Mouse (Mus musculus): ENCODE results near the gene Kctd5. TPM values are rescaled to one million over a fixed set of nuclear protein-coding genes. Genes with fewer than 3 reads are reported as not detected.

Kctd5 gene
- polyA plus RNA-seq, 2 experiments = 57.8 to 60.2 TPM

- H3K9ac ChIP-seq (ENCODE audit: low read depth, low read length, severe bottlenecking) = no peak overlapping the region
- H3K4me3 ChIP-seq (replicated peaks; ENCODE audit: low read length) = no peak overlapping the region
- WGBS = 48% methylated on average over 5 of the region's 5 CpGs
- no peak for TF ChIP-seq POLR2A (IDR thresholded peaks at IDR 0.05; ENCODE audit: borderline replicate concordance, extremely low read depth, insufficient read depth, insufficient read length)
- H3K4me2 ChIP-seq (replicated peaks; ENCODE audit: low read depth, low read length, severe bottlenecking) = no peak overlapping the region
- no peak for ATAC-seq (ENCODE audit: low FRiP score, low read depth)
- DNase-seq (ENCODE audit: low spot score) = no peak
- no peak overlapping the region for H3K27ac ChIP-seq (replicated peaks; ENCODE audit: low read depth, low read length)
- no peaks in the 10 kb centered on the region for H3K4me1 ChIP-seq (ENCODE audit: control insufficient read depth, insufficient read depth, low read length)
- H3K27me3 ChIP-seq (ENCODE audit: control insufficient read depth, insufficient read depth, low read length) = no peaks in the 10 kb centered on the region
- H3K36me3 ChIP-seq (ENCODE audit: control insufficient read depth, insufficient read depth, low read length) = no peaks in the 10 kb centered on the region
- no peaks in the 10 kb centered on the region for H3K9me3 ChIP-seq (ENCODE audit: control insufficient read depth, low read length)
Measured at GRCm38 (mm10) chr17:24009617-24010016, 63.7 kb downstream of the Kctd5 start.

DNA sequence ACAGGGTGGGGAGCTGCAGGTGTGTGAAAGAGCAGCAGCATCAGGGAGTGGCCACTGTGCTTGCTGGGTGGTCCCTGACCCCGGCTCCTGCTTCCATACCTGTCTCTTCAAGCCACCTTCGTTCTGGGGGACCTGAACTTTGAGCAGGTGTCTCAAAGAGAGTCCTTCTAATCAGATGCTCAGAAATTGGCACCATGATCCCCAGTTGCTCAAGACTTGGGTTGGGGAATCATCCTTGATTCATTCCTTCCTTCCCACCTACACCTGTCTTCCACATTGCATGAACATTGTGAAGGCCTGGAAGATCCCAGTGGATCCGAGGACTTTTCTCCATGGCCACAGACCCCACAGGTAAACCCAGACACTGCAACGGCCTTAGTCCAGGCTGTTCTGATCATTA is 65.2 kb downstream of the Kctd5 start:
- Histone ChIP-seq H3K9me3 (ENCODE audit: control insufficient read depth, low read length) (no peaks in the 10 kb centered on the region), H3K4me1 (ENCODE audit: control insufficient read depth, insufficient read depth, low read length) (no peaks in the 10 kb centered on the region), H3K9ac (ENCODE audit: low read depth, low read length, severe bottlenecking) (no peak overlapping the region), H3K27me3 (ENCODE audit: control insufficient read depth, insufficient read depth, low read length) (no peaks in the 10 kb centered on the region), H3K27ac (replicated peaks; ENCODE audit: low read depth, low read length) (no peak overlapping the region), H3K4me3 (replicated peaks; ENCODE audit: low read length) (no peak overlapping the region), H3K36me3 (ENCODE audit: control insufficient read depth, insufficient read depth, low read length) (no peaks in the 10 kb centered on the region), H3K4me2 (replicated peaks; ENCODE audit: low read depth, low read length, severe bottlenecking) (no peak overlapping the region)
- TF ChIP-seq POLR2A (IDR thresholded peaks at IDR 0.05; ENCODE audit: borderline replicate concordance, extremely low read depth, insufficient read depth, insufficient read length) = no peak
- WGBS = 68% methylated on average over 4 of the region's 4 CpGs
- DNase-seq (ENCODE audit: low spot score) = no peak
- no peak for ATAC-seq (ENCODE audit: low FRiP score, low read depth)

DNA sequence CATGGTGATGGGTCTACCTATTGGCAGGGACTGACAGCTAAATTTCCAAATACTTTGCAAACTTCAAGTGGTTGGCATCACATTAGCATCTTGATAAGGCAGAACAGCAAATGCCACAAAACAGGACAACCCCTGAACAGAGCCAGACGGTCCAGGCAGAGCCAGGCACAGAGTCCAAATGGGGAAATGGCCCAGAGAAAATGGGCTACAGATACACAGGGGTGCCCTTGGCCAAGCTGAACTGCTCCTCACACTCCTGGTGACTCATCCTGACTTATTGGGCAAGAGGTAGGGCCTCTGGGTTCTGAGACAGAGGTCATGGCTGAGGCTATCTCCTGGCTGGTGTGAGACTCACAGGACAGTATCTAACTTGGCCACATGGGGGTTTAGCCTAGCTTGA is 65.9 kb downstream of the Kctd5 start:
- Histone ChIP-seq H3K9ac (ENCODE audit: low read depth, low read length, severe bottlenecking) (no peak overlapping the region), H3K27ac (replicated peaks; ENCODE audit: low read depth, low read length) (no peak overlapping the region), H3K9me3 (ENCODE audit: control insufficient read depth, low read length) (no peaks in the 10 kb centered on the region), H3K4me3 (replicated peaks; ENCODE audit: low read length) (no peak overlapping the region), H3K27me3 (ENCODE audit: control insufficient read depth, insufficient read depth, low read length) (no peaks in the 10 kb centered on the region), H3K4me1 (ENCODE audit: control insufficient read depth, insufficient read depth, low read length) (no peaks in the 10 kb centered on the region), H3K4me2 (replicated peaks; ENCODE audit: low read depth, low read length, severe bottlenecking) (no peak overlapping the region), H3K36me3 (ENCODE audit: control insufficient read depth, insufficient read depth, low read length) (no peaks in the 10 kb centered on the region)
- ATAC-seq (ENCODE audit: low FRiP score, low read depth) (no peak), DNase-seq (ENCODE audit: low spot score) (no peak)
- 71% methylated on average over 1 of the region's 1 CpGs for WGBS
- no peak for TF ChIP-seq POLR2A (IDR thresholded peaks at IDR 0.05; ENCODE audit: borderline replicate concordance, extremely low read depth, insufficient read depth, insufficient read length)

GRCm38 (mm10) chr17:24006930-24007329 is 66.4 kb downstream of the Kctd5 start:
- WGBS = 49% methylated on average over 2 of the region's 2 CpGs

GRCm38 (mm10) chr17:24005049-24005448 is 68.2 kb downstream of the Kctd5 start:
- H3K27ac ChIP-seq (replicated peaks; ENCODE audit: low read depth, low read length) = no peak overlapping the region
- no peaks in the 10 kb centered on the region for H3K4me1 ChIP-seq (ENCODE audit: control insufficient read depth, insufficient read depth, low read length)
- no peaks in the 10 kb centered on the region for H3K27me3 ChIP-seq (ENCODE audit: control insufficient read depth, insufficient read depth, low read length)
- no peak overlapping the region for H3K9ac ChIP-seq (ENCODE audit: low read depth, low read length, severe bottlenecking)
- TF ChIP-seq POLR2A (IDR thresholded peaks at IDR 0.05; ENCODE audit: borderline replicate concordance, extremely low read depth, insufficient read depth, insufficient read length) = no peak
- ATAC-seq (ENCODE audit: low FRiP score, low read depth) = no peak
- H3K9me3 ChIP-seq (ENCODE audit: control insufficient read depth, low read length) = no peaks in the 10 kb centered on the region
- WGBS = 98% methylated on average over 3 of the region's 3 CpGs
- no peak overlapping the region for H3K4me3 ChIP-seq (replicated peaks; ENCODE audit: low read length)
- no peak for DNase-seq (ENCODE audit: low spot score)
- no peaks in the 10 kb centered on the region for H3K36me3 ChIP-seq (ENCODE audit: control insufficient read depth, insufficient read depth, low read length)
- H3K4me2 ChIP-seq (replicated peaks; ENCODE audit: low read depth, low read length, severe bottlenecking) = no peak overlapping the region

More at GRCm38 (mm10) chr17:24006930-24007329, 66.4 kb downstream of the Kctd5 start:
- Histone ChIP-seq H3K27ac (replicated peaks; ENCODE audit: low read depth, low read length) (no peak overlapping the region), H3K4me1 (ENCODE audit: control insufficient read depth, insufficient read depth, low read length) (no peaks in the 10 kb centered on the region), H3K4me3 (replicated peaks; ENCODE audit: low read length) (no peak overlapping the region), H3K9ac (ENCODE audit: low read depth, low read length, severe bottlenecking) (no peak overlapping the region), H3K4me2 (replicated peaks; ENCODE audit: low read depth, low read length, severe bottlenecking) (no peak overlapping the region), H3K36me3 (ENCODE audit: control insufficient read depth, insufficient read depth, low read length) (no peaks in the 10 kb centered on the region), H3K27me3 (ENCODE audit: control insufficient read depth, insufficient read depth, low read length) (no peaks in the 10 kb centered on the region), H3K9me3 (ENCODE audit: control insufficient read depth, low read length) (no peaks in the 10 kb centered on the region)
- DNase-seq (ENCODE audit: low spot score) = no peak
- no peak for ATAC-seq (ENCODE audit: low FRiP score, low read depth)
- no peak for TF ChIP-seq POLR2A (IDR thresholded peaks at IDR 0.05; ENCODE audit: borderline replicate concordance, extremely low read depth, insufficient read depth, insufficient read length)
